Mouse (Mus musculus): Measurements from ENCODE around the gene Rpl23.

Gene Rpl23

GRCm38 (mm10) chr11:97813746-97814515 is 31.7 kb upstream of the Rpl23 start:
- no peak for DNase-seq (ENCODE audit: low spot score)

GRCm38 (mm10) chr11:97813085-97813484 is 30.8 kb upstream of the Rpl23 start:
- DNase-seq (ENCODE audit: low spot score) = no peak

GRCm38 (mm10) chr11:97812491-97812921 is 30.3 kb upstream of the Rpl23 start:
- DNase-seq (ENCODE audit: low spot score) = no peak

DNA sequence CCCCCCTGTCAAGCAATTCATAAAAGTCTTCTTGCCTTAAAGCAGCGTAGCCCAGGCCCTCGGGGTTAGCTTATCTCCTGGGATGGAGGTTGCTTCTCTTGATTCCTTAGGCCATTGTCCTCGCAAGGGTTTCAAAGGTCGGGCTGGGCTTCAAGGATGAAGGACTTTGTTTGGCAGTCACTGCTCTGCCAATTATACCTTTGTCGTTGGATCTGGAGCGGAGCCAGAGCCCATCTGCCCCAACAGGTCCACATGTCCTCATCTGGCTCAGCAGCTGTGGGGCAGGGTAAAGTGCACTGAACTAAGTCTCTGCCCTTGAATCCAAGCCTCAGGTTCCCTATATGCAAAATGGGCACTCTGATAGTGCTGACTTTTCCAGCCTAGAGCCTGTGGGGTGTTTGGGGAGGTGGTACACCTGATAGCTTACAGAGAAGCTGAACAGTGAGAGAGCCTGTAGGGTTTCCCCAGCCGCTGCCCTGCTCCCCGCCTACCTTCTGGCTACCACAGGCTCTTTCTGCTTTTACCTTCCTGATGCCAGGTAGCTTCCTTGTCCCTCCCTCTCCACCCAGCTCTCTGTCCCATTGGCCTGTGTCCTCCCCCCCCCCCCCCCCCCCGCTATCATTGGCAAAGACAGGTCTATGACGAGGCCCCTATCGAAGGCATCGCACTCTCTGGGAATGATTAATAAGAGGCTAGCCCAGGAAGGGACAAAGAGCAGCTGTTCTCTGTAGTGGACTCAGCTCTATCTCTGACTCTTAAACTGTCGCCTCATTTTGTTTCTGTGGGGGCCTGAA is 29.5 kb upstream of the Rpl23 start:
- DNase-seq (ENCODE audit: low spot score) = no peak

DNA sequence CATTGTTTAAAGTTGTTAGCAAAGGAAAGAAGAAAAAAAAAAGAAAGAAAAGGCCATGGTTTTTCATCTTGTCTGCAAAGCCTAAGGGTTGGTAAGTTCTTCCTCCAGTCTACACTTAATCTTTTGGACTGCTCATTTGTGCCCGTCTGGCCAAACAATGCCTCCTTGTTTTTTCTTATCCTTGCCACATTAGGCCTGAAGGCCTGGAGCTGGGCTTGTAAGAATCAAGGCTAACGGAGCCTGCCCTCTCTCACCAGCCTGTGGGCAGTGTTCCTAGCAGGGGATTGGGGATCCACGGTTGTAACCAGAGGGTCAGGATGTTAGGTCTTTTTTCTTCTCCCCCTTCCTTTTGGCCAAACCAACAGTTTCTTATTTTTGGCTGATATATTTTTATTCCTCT is 28.7 kb upstream of the Rpl23 start:
- no peak for DNase-seq (ENCODE audit: low spot score)

- no peak for DNase-seq (ENCODE audit: low spot score)
Measured at GRCm38 (mm10) chr11:97810356-97810755, 28.1 kb upstream of the Rpl23 start.

- DNase-seq (ENCODE audit: low spot score) = no peak
Measured at GRCm38 (mm10) chr11:97809235-97810121, 27.2 kb upstream of the Rpl23 start.

GRCm38 (mm10) chr11:97808621-97809234 is 26.5 kb upstream of the Rpl23 start:
- no peak for DNase-seq (ENCODE audit: low spot score)

GRCm38 (mm10) chr11:97808093-97808492 is 25.9 kb upstream of the Rpl23 start:
- DNase-seq (ENCODE audit: low spot score) = no peak

- DNase-seq (ENCODE audit: low spot score) = no peak
Measured at GRCm38 (mm10) chr11:97807626-97808025, 25.4 kb upstream of the Rpl23 start.

DNA sequence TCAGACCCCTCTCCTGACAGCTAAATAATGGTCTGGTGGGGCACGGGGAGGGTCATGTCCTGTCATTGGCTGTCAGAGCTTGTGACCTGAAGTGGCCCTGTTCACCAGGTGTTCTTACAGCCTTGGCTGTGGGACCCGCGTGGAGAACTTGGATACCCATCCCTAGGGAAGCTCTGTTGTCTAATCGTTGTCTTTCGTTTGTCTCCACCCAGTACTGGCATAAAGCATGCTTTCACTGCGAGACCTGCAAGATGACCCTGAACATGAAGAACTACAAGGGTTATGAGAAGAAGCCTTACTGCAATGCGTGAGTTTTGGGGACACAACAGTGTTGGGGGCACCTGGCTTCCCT is 24.4 kb upstream of the Rpl23 start:
- DNase-seq (ENCODE audit: low spot score) = no peak

DNA sequence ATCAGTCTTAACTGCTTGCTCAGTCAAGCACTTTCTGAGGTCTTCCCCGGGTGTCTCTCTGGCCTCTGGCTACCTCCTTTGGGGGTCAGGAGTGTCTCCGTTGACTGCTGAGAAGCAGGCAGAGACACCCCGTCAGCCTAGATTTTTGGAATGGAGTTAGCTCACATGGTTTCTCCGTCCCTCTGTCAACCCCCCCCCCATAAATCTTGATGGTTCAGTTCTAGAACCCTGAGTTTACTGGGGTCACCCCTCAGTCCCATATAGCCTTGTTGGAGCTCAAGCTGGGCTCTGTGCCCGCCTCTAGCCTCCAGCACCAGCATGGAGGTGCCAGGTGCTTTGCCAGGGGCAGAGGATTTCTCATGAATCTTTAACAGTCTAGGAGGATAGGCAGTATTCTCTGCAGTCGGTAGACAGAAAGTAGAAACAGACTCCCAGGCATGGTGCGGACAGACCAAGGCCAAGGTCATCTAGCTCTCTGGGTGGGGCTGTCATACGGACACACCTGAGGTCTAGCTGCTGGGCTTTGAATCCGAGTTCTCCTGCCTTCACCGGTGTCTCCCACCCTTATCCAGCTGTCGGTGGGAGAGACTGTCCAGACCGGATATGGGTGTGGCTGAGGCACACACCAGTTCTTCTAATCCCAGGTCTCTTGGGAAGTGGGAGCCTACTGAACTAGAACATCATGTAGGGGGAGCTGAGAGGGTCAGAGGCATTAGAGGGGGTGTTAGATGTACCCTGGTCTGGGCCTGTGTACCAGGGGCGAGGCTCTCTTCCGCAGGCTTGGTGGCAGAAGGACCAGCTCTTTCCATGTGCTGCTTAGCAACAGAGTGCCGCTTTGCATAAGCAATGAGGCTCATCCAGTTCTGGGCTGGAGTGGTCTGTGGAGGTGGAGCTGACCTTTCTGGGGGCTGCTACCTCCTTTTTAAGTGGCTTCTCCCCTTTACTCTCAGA is 23.7 kb upstream of the Rpl23 start:
- DNase-seq (ENCODE audit: low spot score) = no peak

GRCm38 (mm10) chr11:97804841-97805661 is 22.8 kb upstream of the Rpl23 start:
- no peak for DNase-seq (ENCODE audit: low spot score)

DNA sequence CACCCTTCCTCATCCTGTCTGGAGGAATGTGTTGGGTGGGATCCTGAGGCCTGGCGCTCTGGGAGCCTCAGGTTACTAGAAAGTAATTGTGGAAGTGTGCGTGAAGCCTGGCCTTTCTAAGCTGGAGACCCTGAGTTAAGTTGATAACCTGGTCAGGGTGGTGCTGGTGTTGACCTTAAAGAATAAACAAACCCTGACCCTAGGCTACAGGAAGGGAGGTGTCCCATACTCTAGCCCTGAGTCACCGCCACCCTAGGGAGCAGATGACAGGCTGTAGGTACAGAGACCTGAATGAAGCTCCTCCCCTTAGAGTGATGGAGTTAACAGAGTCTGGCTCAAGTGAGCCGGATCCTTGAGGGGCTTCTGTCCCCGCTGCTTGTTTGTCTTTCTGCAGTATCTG is 21.6 kb upstream of the Rpl23 start:
- DNase-seq (ENCODE audit: low spot score) = no peak

DNA sequence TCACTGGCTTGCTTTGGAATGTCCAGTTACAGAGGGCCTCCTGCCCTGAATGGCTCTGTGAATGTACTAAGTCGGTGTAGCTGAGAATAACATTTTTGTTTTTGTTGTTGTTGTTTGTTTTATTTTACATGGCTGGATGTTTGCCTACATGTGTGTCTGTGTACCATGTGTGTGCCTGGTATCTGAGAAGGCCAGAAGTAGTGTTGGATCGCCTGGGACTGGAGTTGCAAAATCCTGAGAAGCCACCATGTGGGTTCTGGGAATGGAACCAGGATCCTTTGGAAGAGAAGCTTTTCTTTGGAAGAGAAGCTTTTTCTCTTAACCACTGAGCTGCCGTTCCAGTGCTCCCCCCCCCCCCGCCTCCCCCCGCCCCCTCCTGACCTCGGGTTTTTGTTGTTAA is 20.3 kb upstream of the Rpl23 start:
- DNase-seq (ENCODE audit: low spot score) = no peak

- no peak for DNase-seq (ENCODE audit: low spot score)
Measured at GRCm38 (mm10) chr11:97802194-97802470, 19.9 kb upstream of the Rpl23 start.

DNA sequence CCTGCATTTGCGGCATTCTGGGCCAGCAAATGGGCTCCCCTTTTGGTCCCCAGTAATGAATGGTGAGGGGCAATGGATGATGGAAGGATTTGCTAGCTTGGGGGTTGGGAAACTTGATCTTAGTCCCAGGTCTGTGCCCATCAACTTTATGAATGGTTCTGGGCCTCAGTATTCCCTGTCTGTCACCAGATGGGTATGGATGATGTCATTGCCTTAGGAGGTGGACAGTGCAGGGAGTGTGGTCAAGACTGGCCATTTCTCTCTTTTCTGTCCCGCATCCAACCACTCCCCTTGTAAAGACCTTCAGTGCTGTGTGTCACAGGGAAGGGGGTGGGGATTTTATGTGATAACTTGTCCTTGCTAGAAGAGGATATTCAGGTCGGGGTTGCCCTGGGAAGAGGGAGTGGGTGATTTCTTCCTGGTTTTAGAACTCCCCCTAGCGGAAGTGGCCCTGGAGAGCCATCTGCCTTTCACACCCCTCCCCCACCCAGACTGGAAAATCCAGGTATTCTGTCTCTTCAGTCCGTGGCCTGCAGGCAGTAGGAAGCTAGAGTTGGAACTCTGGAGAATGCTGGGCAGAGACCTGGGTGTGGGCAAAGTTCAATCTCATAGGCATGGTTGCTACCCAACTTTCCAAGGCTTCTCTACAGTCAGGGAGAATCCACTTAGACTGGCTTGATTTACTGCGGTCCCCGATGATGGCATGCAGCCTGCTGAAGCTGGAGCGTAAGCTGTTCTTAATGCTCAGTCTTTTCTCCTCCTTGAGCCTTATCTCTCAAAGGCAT is 19.4 kb upstream of the Rpl23 start:
- no peak for DNase-seq (ENCODE audit: low spot score)

GRCm38 (mm10) chr11:97800691-97801408 is 18.6 kb upstream of the Rpl23 start:
- DNase-seq (ENCODE audit: low spot score) = no peak
